Mouse (Mus musculus): ENCODE measurements at regions not wholly inside any gene's neighbourhood (a gene's known extent, or its start where the extent isn't known, plus 50 kb on each side); places are given as distances from the start of the nearest gene placed in this dataset.

- DNase-seq = no peak
These were observed 83.8 kb upstream of the Phip start for GRCm38 (mm10) chr9:83059083-83059482.

- no peak for DNase-seq
These were observed 80.9 kb upstream of the Phip start for GRCm38 (mm10) chr9:83056208-83056607.

- no peak for DNase-seq
These were observed 76.3 kb upstream of the Phip start for GRCm38 (mm10) chr9:83051666-83052065.

GRCm38 (mm10) chr9:83047567-83048238, 72.4 kb upstream of the Phip start:
- DNase-seq = peak; percentile 50

- no peak for DNase-seq
These were observed 70.7 kb upstream of the Phip start for GRCm38 (mm10) chr9:83046035-83046434.

- no peak for DNase-seq
These were observed 68.5 kb upstream of the Phip start for GRCm38 (mm10) chr9:83043790-83044189.

- DNase-seq = no peak
These were observed 66.0 kb upstream of the Phip start for GRCm38 (mm10) chr9:83041345-83041744.

- DNase-seq = no peak
These were observed 65.4 kb upstream of the Phip start for GRCm38 (mm10) chr9:83040686-83041085.

- no peak for DNase-seq
These were observed 62.2 kb upstream of the Phip start for GRCm38 (mm10) chr9:83037261-83038119.
